ENCODE assay signal across 9 mouse cellular contexts in the genomic region with DNA sequence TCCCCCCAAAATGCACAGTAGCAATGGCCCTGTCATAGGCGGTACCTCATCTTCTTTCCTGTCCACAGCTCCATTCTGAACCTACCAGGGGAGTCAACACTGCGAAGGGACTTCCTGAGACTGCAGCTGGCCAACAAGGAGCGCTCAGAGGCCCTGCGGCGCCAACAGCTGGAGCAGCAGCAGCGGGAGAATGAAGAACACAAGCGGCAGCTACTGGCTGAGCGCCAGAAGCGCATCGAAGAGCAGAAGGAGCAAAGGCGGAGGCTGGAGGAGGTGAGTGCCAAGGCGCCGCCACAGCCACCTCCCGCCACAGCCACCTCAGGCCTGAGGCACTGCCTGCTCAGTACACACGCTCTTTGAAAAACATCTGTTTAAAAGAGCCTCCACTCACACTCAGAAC.
DNase-seq lines count a peak whose midpoint lies in the region; ATAC-seq and TF ChIP-seq lines count a peak whose summit lies in the region.
"Had no signal": no experiment of that assay in that cellular context is flagged by ENCODE, and none has a peak within 500 bp of the region (broad histone marks: within the 10 kb centered on the region; RNA-seq: fewer than 3 reads in every experiment).

No protein-coding gene starts in this region.

- no peak for TF ChIP-seq CTCF in liver, postnatal 0 days (IDR thresholded peaks at IDR 0.05; ENCODE audit: low read depth)

- ATAC-seq in neural tube, embryonic 13.5 days (ENCODE audit: low read depth), result peak; percentile 43
- ATAC-seq in liver, postnatal 0 days, result no peak
- ATAC-seq: Patski had no signal

- no peaks in the 10 kb centered on the region for H3K27me3 ChIP-seq in neural tube, embryonic 13.5 days
- no peaks in the 10 kb centered on the region for H3K27me3 ChIP-seq in liver, postnatal 0 days (ENCODE audit: insufficient read depth, low read length)
- H3K27me3 ChIP-seq: Patski had no signal

- H3K4me3 ChIP-seq in neural tube, embryonic 13.5 days, result no peak overlapping the region
- H3K4me3 ChIP-seq in liver, postnatal 0 days (ENCODE audit: low read depth, low read length), result no peak overlapping the region

- peaks cover 8% of the 10 kb centered on the region for H3K4me1 ChIP-seq in neural tube, embryonic 13.5 days (replicated peaks)
- no peaks in the 10 kb centered on the region for H3K4me1 ChIP-seq in liver, postnatal 0 days (ENCODE audit: insufficient read depth)

- WGBS in neural tube, embryonic 13.5 days, result 31% methylated on average over 15 of the region's 15 CpGs
- 65% methylated on average over 15 of the region's 15 CpGs for WGBS in liver, postnatal 0 days (ENCODE audit: insufficient replicate concordance)

- H3K9ac ChIP-seq in neural tube, embryonic 13.5 days, result no peak overlapping the region
- H3K9ac ChIP-seq in liver, postnatal 0 days (replicated peaks), result no peak overlapping the region

- DNase-seq in layer of hippocampus, postnatal 10 days (ENCODE audit: low spot score in 2 of 2), result peak; percentile 32 to 37
- no peak for DNase-seq in layer of hippocampus, adult 9-11 months
- DNase-seq in cerebellum, postnatal 25 days, result peak; percentile 70 to 73
- peak; percentile 15 to 25 for DNase-seq in heart, adult 9 months (ENCODE audit: low spot score in 2 of 2)
- DNase-seq in kidney, postnatal 10 days, result peak; percentile 68
- no peak for DNase-seq in adipocyte (ENCODE audit: low spot score)
- no peak for DNase-seq in liver, postnatal 0 days

- no peak for TF ChIP-seq EP300 in liver, postnatal 0 days (IDR thresholded peaks at IDR 0.05; ENCODE audit: low read depth)

- peaks cover 57% of the 10 kb centered on the region for H3K36me3 ChIP-seq in neural tube, embryonic 13.5 days
- no peaks in the 10 kb centered on the region for H3K36me3 ChIP-seq in liver, postnatal 0 days (replicated peaks; ENCODE audit: insufficient read depth, low read length)

- 0 out of 2 replicates have a peak overlapping the region, but pooled peaks have one; percentile 18 for H3K27ac ChIP-seq in neural tube, embryonic 13.5 days (replicated peaks)
- H3K27ac ChIP-seq in liver, postnatal 0 days (ENCODE audit: low read depth), result no peak overlapping the region

- H3K9me3 ChIP-seq in neural tube, embryonic 13.5 days, result no peaks in the 10 kb centered on the region
- no peaks in the 10 kb centered on the region for H3K9me3 ChIP-seq in liver, postnatal 0 days (ENCODE audit: low read length)

- no peak overlapping the region for H3K4me2 ChIP-seq in neural tube, embryonic 13.5 days
- H3K4me2 ChIP-seq in liver, postnatal 0 days (ENCODE audit: low read depth, low read length), result no peak overlapping the region

Comparison
In these comparisons a context has a peak if more than half of its experiments do, and no peak if none do; other contexts are left out.
1. DNase-seq: peak in layer of hippocampus, postnatal 10 days (2 of 2), cerebellum, postnatal 25 days (2 of 2), heart, adult 9 months (2 of 2) and kidney, postnatal 10 days (single experiment); none in layer of hippocampus, adult 9-11 months (single experiment), adipocyte (single experiment) and liver, postnatal 0 days (single experiment).